Mouse (Mus musculus): Measurements from ENCODE around the gene Rabgap1l. TPM values are rescaled to one million over a fixed set of nuclear protein-coding genes. Genes with fewer than 3 reads are reported as not detected.

Gene Rabgap1l
- polyA plus RNA-seq, 1 experiment from 2014 or later, result 12.0 TPM

GRCm38 (mm10) chr1:160237981-160238380 lies 555.0 kb downstream of the Rabgap1l start:
- TF ChIP-seq CTCF (IDR thresholded peaks at IDR 0.05; ENCODE audit: low read depth), result no peak
- no peaks in the 10 kb centered on the region for H3K9me3 ChIP-seq (replicated peaks; ENCODE audit: low read length)
- no peak overlapping the region for H3K4me2 ChIP-seq (ENCODE audit: low read length)
- H3K4me1 ChIP-seq (replicated peaks; ENCODE audit: insufficient read depth, low read length), result no peaks in the 10 kb centered on the region
- ATAC-seq (replicated peaks; ENCODE audit: low FRiP score, low read depth) (no peak), DNase-seq (ENCODE audit: low spot score) (no peak)
- no peak overlapping the region for H3K27ac ChIP-seq
- 96% methylated on average over 2 of the region's 2 CpGs for WGBS
- H3K4me3 ChIP-seq (replicated peaks; ENCODE audit: low read depth, low read length), result no peak overlapping the region
- H3K27me3 ChIP-seq (ENCODE audit: insufficient read depth, low read length), result no peaks in the 10 kb centered on the region
- no peak overlapping the region for H3K9ac ChIP-seq (ENCODE audit: low read depth, low read length)
- no peaks in the 10 kb centered on the region for H3K36me3 ChIP-seq (ENCODE audit: insufficient read depth, low read length)

- H3K4me3 ChIP-seq (replicated peaks; ENCODE audit: low read depth, low read length), result no peak overlapping the region
- no peaks in the 10 kb centered on the region for H3K4me1 ChIP-seq (replicated peaks; ENCODE audit: insufficient read depth, low read length)
- no peaks in the 10 kb centered on the region for H3K27me3 ChIP-seq (ENCODE audit: insufficient read depth, low read length)
- H3K36me3 ChIP-seq (ENCODE audit: insufficient read depth, low read length), result no peaks in the 10 kb centered on the region
- no peak for ATAC-seq (replicated peaks; ENCODE audit: low FRiP score, low read depth)
- peak; percentile 43 for DNase-seq (ENCODE audit: low spot score)
- no peak overlapping the region; the same call in 1 of the 2 replicates for H3K27ac ChIP-seq
- no peak for TF ChIP-seq CTCF (IDR thresholded peaks at IDR 0.05; ENCODE audit: low read depth)
- no peak overlapping the region for H3K4me2 ChIP-seq (ENCODE audit: low read length)
- H3K9ac ChIP-seq (ENCODE audit: low read depth, low read length), result no peak overlapping the region
- no peaks in the 10 kb centered on the region for H3K9me3 ChIP-seq (replicated peaks; ENCODE audit: low read length)
These were observed 559.1 kb downstream of the Rabgap1l start for GRCm38 (mm10) chr1:160233921-160234320.

GRCm38 (mm10) chr1:160232113-160232512 lies 560.9 kb downstream of the Rabgap1l start:
- TF ChIP-seq CTCF (IDR thresholded peaks at IDR 0.05; ENCODE audit: low read depth), result no peak
- no peak for ATAC-seq (replicated peaks; ENCODE audit: low FRiP score, low read depth)
- 94% methylated on average over 3 of the region's 3 CpGs for WGBS

GRCm38 (mm10) chr1:160231013-160231412 lies 562.0 kb downstream of the Rabgap1l start:
- peak; percentile 79 for DNase-seq (ENCODE audit: low spot score)
- WGBS, result 31% methylated on average over 4 of the region's 4 CpGs
- ATAC-seq (replicated peaks; ENCODE audit: low FRiP score, low read depth), result no peak

More at GRCm38 (mm10) chr1:160232113-160232512, 560.9 kb downstream of the Rabgap1l start:
- H3K4me2 ChIP-seq (ENCODE audit: low read length), result no peak overlapping the region
- no peaks in the 10 kb centered on the region for H3K36me3 ChIP-seq (ENCODE audit: insufficient read depth, low read length)
- DNase-seq (ENCODE audit: low spot score), result no peak
- no peaks in the 10 kb centered on the region for H3K27me3 ChIP-seq (ENCODE audit: insufficient read depth, low read length)
- no peak overlapping the region for H3K4me3 ChIP-seq (replicated peaks; ENCODE audit: low read depth, low read length)
- H3K27ac ChIP-seq, result no peak overlapping the region
- H3K9ac ChIP-seq (ENCODE audit: low read depth, low read length), result no peak overlapping the region
- no peaks in the 10 kb centered on the region for H3K9me3 ChIP-seq (replicated peaks; ENCODE audit: low read length)
- H3K4me1 ChIP-seq (replicated peaks; ENCODE audit: insufficient read depth, low read length), result no peaks in the 10 kb centered on the region

GRCm38 (mm10) chr1:160227850-160228249 lies 565.2 kb downstream of the Rabgap1l start:
- Histone ChIP-seq H3K27me3 (ENCODE audit: insufficient read depth, low read length) (no peaks in the 10 kb centered on the region), H3K27ac (no peak overlapping the region), H3K4me1 (replicated peaks; ENCODE audit: insufficient read depth, low read length) (no peaks in the 10 kb centered on the region), H3K9me3 (replicated peaks; ENCODE audit: low read length) (no peaks in the 10 kb centered on the region), H3K4me2 (ENCODE audit: low read length) (no peak overlapping the region), H3K36me3 (ENCODE audit: insufficient read depth, low read length) (no peaks in the 10 kb centered on the region), H3K9ac (ENCODE audit: low read depth, low read length) (no peak overlapping the region), H3K4me3 (replicated peaks; ENCODE audit: low read depth, low read length) (no peak overlapping the region)
- TF ChIP-seq CTCF (IDR thresholded peaks at IDR 0.05; ENCODE audit: low read depth), result no peak
- DNase-seq (ENCODE audit: low spot score) (no peak), ATAC-seq (replicated peaks; ENCODE audit: low FRiP score, low read depth) (no peak; the same call in 1 of the 2 replicates)

More at GRCm38 (mm10) chr1:160231013-160231412, 562.0 kb downstream of the Rabgap1l start:
- Histone ChIP-seq H3K27ac (no peak overlapping the region), H3K9me3 (replicated peaks; ENCODE audit: low read length) (no peaks in the 10 kb centered on the region), H3K4me1 (replicated peaks; ENCODE audit: insufficient read depth, low read length) (no peaks in the 10 kb centered on the region), H3K4me2 (ENCODE audit: low read length) (no peak overlapping the region), H3K36me3 (ENCODE audit: insufficient read depth, low read length) (no peaks in the 10 kb centered on the region), H3K27me3 (ENCODE audit: insufficient read depth, low read length) (no peaks in the 10 kb centered on the region), H3K4me3 (replicated peaks; ENCODE audit: low read depth, low read length) (no peak overlapping the region), H3K9ac (ENCODE audit: low read depth, low read length) (no peak overlapping the region)
- peak; percentile 75 for TF ChIP-seq CTCF (IDR thresholded peaks at IDR 0.05; ENCODE audit: low read depth)

- ATAC-seq (replicated peaks; ENCODE audit: low FRiP score, low read depth), result no peak
- no peak for TF ChIP-seq CTCF (IDR thresholded peaks at IDR 0.05; ENCODE audit: low read depth)
- no peak overlapping the region for H3K4me2 ChIP-seq (ENCODE audit: low read length)
These were observed 565.8 kb downstream of the Rabgap1l start for GRCm38 (mm10) chr1:160227196-160227595.

GRCm38 (mm10) chr1:160224093-160224492 lies 568.9 kb downstream of the Rabgap1l start:
- Histone ChIP-seq H3K4me2 (ENCODE audit: low read length) (no peak overlapping the region), H3K4me3 (replicated peaks; ENCODE audit: low read depth, low read length) (no peak overlapping the region), H3K27me3 (ENCODE audit: insufficient read depth, low read length) (no peaks in the 10 kb centered on the region), H3K9me3 (replicated peaks; ENCODE audit: low read length) (no peaks in the 10 kb centered on the region), H3K9ac (ENCODE audit: low read depth, low read length) (no peak overlapping the region), H3K4me1 (replicated peaks; ENCODE audit: insufficient read depth, low read length) (no peaks in the 10 kb centered on the region), H3K27ac (no peak overlapping the region), H3K36me3 (ENCODE audit: insufficient read depth, low read length) (no peaks in the 10 kb centered on the region)
- ATAC-seq (replicated peaks; ENCODE audit: low FRiP score, low read depth) (no peak), DNase-seq (ENCODE audit: low spot score) (no peak)
- WGBS, result 48% methylated on average over 2 of the region's 2 CpGs
- TF ChIP-seq CTCF (IDR thresholded peaks at IDR 0.05; ENCODE audit: low read depth), result no peak

More at GRCm38 (mm10) chr1:160227196-160227595, 565.8 kb downstream of the Rabgap1l start:
- H3K4me3 ChIP-seq (replicated peaks; ENCODE audit: low read depth, low read length), result no peak overlapping the region
- 92% methylated on average over 4 of the region's 4 CpGs for WGBS
- H3K36me3 ChIP-seq (ENCODE audit: insufficient read depth, low read length), result no peaks in the 10 kb centered on the region
- no peaks in the 10 kb centered on the region for H3K4me1 ChIP-seq (replicated peaks; ENCODE audit: insufficient read depth, low read length)
- H3K27me3 ChIP-seq (ENCODE audit: insufficient read depth, low read length), result no peaks in the 10 kb centered on the region
- H3K9me3 ChIP-seq (replicated peaks; ENCODE audit: low read length), result no peaks in the 10 kb centered on the region
- no peak for DNase-seq (ENCODE audit: low spot score)
- H3K9ac ChIP-seq (ENCODE audit: low read depth, low read length), result no peak overlapping the region
- H3K27ac ChIP-seq, result no peak overlapping the region

All from kidney, postnatal 0 days (tissue).